Mouse (Mus musculus) midbrain, embryonic 10.5 days (tissue): ENCODE results near the gene Pik3r4. TPM values are rescaled to one million over a fixed set of nuclear protein-coding genes. Genes with fewer than 3 reads are reported as not detected.
A peak's percentile ranks its signal among the peaks of the same experiment; 100 is the strongest.

Experiments used
- DNase-seq: peaks from one replicate; pipeline ENCODE4 v3.0.0-alpha.2; 2017; ENCODE audit warnings: low spot score
- H3K27ac ChIP-seq: fragments of 300-500 bp; sonication (generic); replicated peaks from 2 replicates; pipeline ENCODE4 v1.5.1; 2016; ENCODE audit warnings: mild to moderate bottlenecking
- H3K27me3 ChIP-seq: fragments of 300-500 bp; sonication (generic); 2 replicates; pipeline ENCODE4 v1.6.1; 2016; ENCODE audit warnings: low read depth, mild to moderate bottlenecking; ENCODE audit not compliant: poor library complexity, severe bottlenecking
- H3K36me3 ChIP-seq: fragments of 300-500 bp; sonication (generic); 2 replicates; pipeline ENCODE4 v1.6.1; 2016; ENCODE audit warnings: mild to moderate bottlenecking, moderate library complexity
- H3K4me1 ChIP-seq: fragments of 300-500 bp; sonication (generic); 2 replicates; pipeline ENCODE4 v1.6.1; 2016
- H3K4me3 ChIP-seq: fragments of 300-500 bp; sonication (generic); 2 replicates; pipeline ENCODE4 v1.5.1; 2016; ENCODE audit warnings: mild to moderate bottlenecking, moderate library complexity
- H3K9me3 ChIP-seq: fragments of 300-500 bp; sonication (generic); replicated peaks from 2 replicates; pipeline ENCODE4 v1.6.1; 2016; ENCODE audit warnings: mild to moderate bottlenecking
- WGBS: fragments of 180-500 bp; shearing (Covaris S2); methylation state at CpG from one replicate; pipeline ENCODE4 v1.1.7; 2016; 5-methylcytosine and 5-hydroxymethylcytosine counted together
- polyA plus RNA-seq: library from polyadenylated mRNA; unstranded; fragments of >200 nt; fragmentation: Nextera tagmentation; extraction: Ambion mirVana; gene quantifications from 2 replicates; pipeline ENCODE4 v1.2.1, GENCODE M21; 2016

Gene Pik3r4
- polyA plus RNA-seq, 1 experiment from 2014 or later = 23.9 TPM

DNA sequence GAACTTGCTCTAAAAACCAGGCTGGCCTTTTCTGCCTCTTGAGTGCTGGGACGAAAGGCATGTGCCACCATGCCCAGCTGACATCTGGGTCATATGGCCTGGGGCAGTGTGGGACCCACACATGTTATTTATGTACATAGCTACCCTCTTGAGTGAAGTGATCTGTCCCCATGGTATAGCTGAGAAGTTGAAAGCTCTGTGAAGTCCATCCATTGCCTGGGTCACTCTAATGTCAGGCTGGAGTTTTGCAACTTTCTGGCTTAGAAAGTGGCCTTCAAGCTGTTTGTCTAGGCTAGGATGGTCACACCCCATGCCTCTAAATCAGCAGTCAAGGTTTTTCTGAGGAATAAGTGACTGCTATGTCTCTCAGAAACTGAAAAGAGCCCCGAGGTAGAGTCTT is 29.3 kb downstream of the Pik3r4 start:
- H3K4me3 ChIP-seq = no peak overlapping the region
- WGBS = 80% methylated on average over 2 of the region's 2 CpGs
- no peaks in the 10 kb centered on the region for H3K4me1 ChIP-seq
- H3K9me3 ChIP-seq = no peaks in the 10 kb centered on the region
- no peak overlapping the region for H3K27ac ChIP-seq
- H3K27me3 ChIP-seq = no peaks in the 10 kb centered on the region
- peaks cover 77% of the 10 kb centered on the region for H3K36me3 ChIP-seq
- no peak for DNase-seq

DNA sequence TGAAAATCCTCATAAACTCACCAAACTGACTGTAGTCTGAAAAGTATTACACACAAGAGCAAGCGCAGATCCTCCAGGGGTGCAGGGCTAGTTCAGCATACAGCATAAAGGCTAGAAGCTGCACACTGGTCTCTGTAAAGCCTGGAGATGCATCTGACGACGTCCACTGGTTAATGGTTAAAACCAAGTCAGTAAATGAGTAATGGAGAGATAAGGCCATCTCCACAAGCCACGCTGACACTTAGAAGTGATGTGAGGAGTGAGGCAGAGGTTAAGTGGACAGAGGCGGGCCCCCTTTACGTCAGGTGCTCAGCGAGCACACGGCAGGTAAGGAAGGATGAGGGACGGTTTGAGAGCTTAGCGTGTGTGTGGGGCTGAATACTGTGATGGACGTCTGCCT is 33.2 kb downstream of the Pik3r4 start:
- Histone ChIP-seq H3K27me3 (no peaks in the 10 kb centered on the region), H3K27ac (no peak overlapping the region), H3K36me3 (peaks cover 77% of the 10 kb centered on the region), H3K4me3 (no peak overlapping the region), H3K4me1 (no peaks in the 10 kb centered on the region), H3K9me3 (no peaks in the 10 kb centered on the region)
- 92% methylated on average over 11 of the region's 11 CpGs for WGBS
- no peak for DNase-seq

DNA sequence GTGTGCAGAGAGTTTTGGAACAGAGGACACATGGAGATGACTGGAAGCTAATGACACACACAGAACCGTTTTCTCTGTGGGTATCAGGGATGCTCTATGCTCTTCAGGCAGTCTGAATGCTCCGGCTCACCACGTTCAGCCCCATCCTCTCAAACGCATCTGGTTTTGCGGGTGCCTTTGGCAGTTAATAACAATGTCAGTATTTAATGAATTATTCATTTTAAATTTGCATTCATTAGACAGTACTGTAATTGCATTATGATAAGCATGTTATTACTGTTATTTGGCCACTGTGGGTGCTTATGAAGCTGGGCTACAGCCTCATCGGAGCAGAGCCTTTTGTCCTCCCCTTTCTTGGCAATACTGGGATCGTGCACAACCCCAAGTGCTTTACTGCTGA is 38.6 kb downstream of the Pik3r4 start:
- 91% methylated on average over 7 of the region's 7 CpGs for WGBS
- DNase-seq = no peak
- H3K4me3 ChIP-seq = no peak overlapping the region
- no peak overlapping the region for H3K27ac ChIP-seq
- H3K4me1 ChIP-seq = no peaks in the 10 kb centered on the region
- H3K36me3 ChIP-seq = peaks cover 93% of the 10 kb centered on the region
- H3K9me3 ChIP-seq = no peaks in the 10 kb centered on the region
- no peaks in the 10 kb centered on the region for H3K27me3 ChIP-seq

DNA sequence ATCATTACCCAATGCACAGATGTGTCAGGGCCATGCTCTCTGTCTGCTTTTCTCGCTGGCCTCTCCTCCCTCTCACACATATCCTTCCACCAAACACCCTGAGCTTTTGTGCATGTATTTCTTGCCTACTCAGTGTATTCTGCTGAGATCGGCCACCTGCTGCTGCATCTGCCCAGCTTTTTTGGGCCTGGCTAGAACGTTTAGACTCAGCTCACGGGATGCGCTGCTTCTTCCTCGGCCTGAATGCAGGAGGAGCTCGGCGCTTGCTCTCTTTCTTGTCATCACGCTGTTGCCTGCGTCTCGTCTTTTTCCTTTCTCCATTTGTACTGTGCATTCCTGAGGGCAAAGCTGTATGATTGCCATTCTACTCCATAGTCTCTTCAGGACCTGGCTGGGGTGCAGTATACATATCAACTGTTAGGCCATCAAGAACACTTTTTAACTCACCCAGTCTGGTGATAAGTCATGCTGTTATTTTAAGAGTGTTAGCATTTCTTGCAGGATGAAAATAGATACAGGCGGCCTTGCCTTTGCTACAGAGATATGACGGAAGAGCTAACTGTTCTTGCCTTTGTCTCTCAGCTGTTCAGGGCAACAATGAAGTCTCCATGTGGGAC is 41.9 kb downstream of the Pik3r4 start:
- H3K9me3 ChIP-seq = no peaks in the 10 kb centered on the region
- H3K36me3 ChIP-seq = peaks cover 85% of the 10 kb centered on the region
- H3K4me3 ChIP-seq = no peak overlapping the region
- H3K4me1 ChIP-seq = peaks cover 5% of the 10 kb centered on the region; the same call in 1 of the 2 replicates
- WGBS = 90% methylated on average over 13 of the region's 13 CpGs
- H3K27ac ChIP-seq = no peak overlapping the region
- no peak for DNase-seq
- no peaks in the 10 kb centered on the region for H3K27me3 ChIP-seq

DNA sequence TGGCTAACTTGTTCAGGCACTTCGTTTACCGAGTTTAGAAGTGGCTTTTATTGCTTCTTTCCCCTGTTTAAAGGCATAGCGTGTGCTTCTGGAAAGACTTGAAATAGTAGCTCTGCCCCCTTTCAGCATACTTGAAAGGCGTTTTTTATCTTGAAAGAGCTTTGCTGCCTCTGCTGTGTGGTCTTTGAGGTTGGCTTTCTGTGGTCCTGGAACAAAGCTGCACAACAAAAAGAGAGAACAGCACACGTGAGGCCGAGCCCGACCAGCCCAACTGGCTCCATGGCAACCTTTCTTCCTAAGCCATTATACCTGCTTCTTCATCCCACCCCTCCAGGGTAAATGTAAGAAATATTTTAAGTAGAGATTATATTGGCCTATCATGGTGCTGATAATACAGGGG is 46.7 kb downstream of the Pik3r4 start:
- no peak for DNase-seq
- H3K4me3 ChIP-seq = no peak overlapping the region
- no peak overlapping the region for H3K27ac ChIP-seq
- no peaks in the 10 kb centered on the region for H3K27me3 ChIP-seq
- WGBS = 54% methylated on average over 7 of the region's 7 CpGs
- no peaks in the 10 kb centered on the region for H3K9me3 ChIP-seq
- H3K4me1 ChIP-seq = peaks cover 5% of the 10 kb centered on the region; the same call in 1 of the 2 replicates
- H3K36me3 ChIP-seq = peaks cover 43% of the 10 kb centered on the region

DNA sequence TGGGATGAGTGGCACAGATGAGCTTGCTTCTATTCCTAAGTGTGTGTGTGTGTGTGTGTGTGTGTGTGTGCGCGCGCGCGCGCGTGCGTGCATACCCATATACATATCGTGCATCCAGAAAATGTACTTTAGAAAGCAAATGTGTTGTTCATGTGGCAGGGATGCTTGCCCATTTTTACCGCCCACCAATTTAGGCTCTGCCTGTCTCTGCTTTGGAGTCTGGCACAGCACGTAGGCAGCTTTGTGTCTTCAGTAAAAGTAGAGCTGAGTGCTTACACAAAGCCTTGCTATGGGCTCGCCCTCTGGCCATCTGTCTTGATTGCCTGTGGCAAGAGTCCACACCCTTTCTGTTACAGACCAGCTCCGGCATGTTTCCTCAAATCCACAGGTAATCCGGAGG is 49.7 kb downstream of the Pik3r4 start:
- Histone ChIP-seq H3K27ac (no peak overlapping the region), H3K4me3 (no peak overlapping the region), H3K27me3 (no peaks in the 10 kb centered on the region), H3K9me3 (no peaks in the 10 kb centered on the region), H3K4me1 (peaks cover 5% of the 10 kb centered on the region; the same call in 1 of the 2 replicates), H3K36me3 (peaks cover 14% of the 10 kb centered on the region)
- DNase-seq = no peak
- 96% methylated on average over 14 of the region's 14 CpGs for WGBS

DNA sequence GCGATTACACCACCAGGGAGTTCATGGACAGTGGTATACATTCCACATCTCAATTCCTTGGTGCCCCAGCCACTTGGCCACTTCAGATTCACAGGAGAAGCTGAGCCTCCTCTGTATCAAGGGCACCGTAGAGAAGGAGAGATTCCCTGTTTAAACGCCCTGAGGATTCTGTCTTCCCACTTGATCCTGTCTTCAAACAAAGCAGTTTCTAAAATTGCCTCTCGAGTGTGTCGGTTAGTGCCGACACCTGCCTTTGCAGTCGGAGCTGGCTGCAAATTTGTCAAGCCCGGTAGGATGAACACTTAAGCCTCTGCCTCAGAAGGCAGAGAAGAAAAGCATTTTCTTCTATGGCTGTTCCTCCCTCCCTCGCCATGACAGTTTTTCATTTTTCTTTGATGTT is 50.3 kb downstream of the Pik3r4 start:
- Histone ChIP-seq H3K4me1 (peaks cover 5% of the 10 kb centered on the region; the same call in 1 of the 2 replicates), H3K9me3 (no peaks in the 10 kb centered on the region), H3K27ac (no peak overlapping the region), H3K27me3 (no peaks in the 10 kb centered on the region), H3K36me3 (peaks cover 8% of the 10 kb centered on the region), H3K4me3 (no peak overlapping the region)
- 91% methylated on average over 9 of the region's 9 CpGs for WGBS
- no peak for DNase-seq

DNA sequence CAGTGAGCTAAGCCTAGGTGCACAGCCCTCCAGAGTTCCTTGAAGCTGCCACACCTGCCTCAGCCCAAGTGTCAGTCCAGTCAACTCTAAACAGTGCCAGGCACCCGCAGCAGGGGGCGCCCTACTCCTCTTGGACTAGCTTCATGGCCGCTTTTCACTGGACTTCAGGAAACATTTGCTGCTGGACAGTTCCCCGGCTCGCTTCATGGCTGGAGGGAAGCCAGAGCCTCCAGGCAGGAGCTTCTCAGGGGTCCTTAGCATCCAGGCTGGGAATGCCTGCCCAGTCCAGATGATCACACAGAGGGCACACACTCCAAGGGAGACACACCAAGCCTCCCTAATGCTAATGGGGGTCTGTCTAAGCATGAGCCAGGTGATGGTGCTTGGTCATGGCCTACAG is 51.1 kb downstream of the Pik3r4 start:
- Histone ChIP-seq H3K27me3 (no peaks in the 10 kb centered on the region), H3K4me3 (no peak overlapping the region), H3K27ac (no peak overlapping the region), H3K36me3 (peaks cover under 1% of the 10 kb centered on the region; the same call in 1 of the 2 replicates), H3K9me3 (no peaks in the 10 kb centered on the region), H3K4me1 (peaks cover 5% of the 10 kb centered on the region; the same call in 1 of the 2 replicates)
- WGBS = 7% methylated on average over 5 of the region's 5 CpGs
- DNase-seq = peak; percentile 76

DNA sequence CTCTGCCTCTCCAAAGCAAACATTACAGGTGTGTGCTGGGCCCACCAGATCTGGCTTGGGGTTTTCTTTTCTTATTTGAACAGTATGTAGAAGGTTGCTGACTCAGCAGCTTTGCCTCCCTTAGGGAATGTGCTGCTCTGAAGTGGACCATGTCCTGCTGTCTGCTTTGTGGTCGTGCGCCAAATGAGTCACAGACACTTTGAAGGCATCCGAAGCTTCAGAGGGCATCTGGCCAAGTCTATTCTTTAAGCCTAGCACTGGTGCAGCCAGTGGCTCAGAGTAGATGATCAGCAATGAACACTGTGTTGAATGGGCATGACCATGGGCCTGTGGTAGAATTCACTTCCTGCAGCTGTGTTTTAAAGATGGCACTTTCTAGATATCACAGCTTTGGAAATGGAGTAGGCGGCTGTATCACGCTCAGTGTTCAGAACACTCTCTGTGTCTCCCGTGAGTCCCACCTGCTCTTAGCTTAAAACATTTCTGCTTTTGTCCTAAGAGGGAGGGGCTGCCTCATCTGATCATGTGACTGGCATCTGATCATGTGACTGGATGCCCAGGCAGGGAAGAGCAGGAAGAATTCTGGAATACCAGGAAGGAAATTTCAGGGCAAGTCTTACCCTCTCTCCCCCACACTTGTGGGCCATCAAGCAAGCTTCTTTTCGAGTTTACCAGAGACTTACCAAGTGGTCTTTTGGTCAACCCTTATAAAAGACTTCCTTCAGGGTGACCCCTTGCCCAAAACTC is 54.2 kb downstream of the Pik3r4 start:
- H3K4me1 ChIP-seq = no peaks in the 10 kb centered on the region
- DNase-seq = no peak
- 92% methylated on average over 7 of the region's 7 CpGs for WGBS

DNA sequence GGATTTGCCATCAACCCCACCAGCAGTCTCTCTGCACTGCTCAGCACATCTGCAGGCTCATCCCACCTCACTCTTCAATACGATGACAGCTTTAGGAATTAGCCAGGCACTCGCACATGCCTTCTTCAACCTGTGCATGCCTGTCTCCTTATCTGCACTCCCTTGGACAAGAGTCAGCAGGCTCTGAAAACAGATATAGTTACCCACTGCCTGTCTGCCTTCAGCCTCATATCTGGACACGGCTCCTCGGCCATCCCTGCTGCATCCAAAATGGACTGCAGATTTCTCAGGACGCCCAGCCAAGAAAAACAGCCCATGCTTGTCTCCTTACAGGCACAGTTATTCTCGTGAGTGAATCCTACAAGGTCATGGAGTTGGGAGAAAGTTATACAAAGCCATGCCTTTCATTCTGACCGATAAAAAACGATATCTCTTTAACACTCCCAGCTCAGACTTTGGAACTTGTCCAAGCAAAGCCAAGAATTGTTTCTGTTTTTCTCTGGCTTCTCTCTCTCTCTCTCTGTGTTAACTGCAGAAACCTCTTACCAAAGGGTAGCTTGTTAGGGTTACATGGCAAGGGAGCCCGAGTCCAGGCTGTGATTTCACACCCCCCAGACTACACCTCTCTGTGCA is 55.1 kb downstream of the Pik3r4 start:
- no peaks in the 10 kb centered on the region for H3K9me3 ChIP-seq
- no peak overlapping the region for H3K4me3 ChIP-seq
- 89% methylated on average over 9 of the region's 9 CpGs for WGBS
- H3K4me1 ChIP-seq = no peaks in the 10 kb centered on the region
- DNase-seq = no peak
- H3K27ac ChIP-seq = no peak overlapping the region
- no peaks in the 10 kb centered on the region for H3K36me3 ChIP-seq
- H3K27me3 ChIP-seq = no peaks in the 10 kb centered on the region

More for the DNA sequence above, 54.2 kb downstream of the Pik3r4 start:
- no peak overlapping the region for H3K27ac ChIP-seq
- no peaks in the 10 kb centered on the region for H3K27me3 ChIP-seq
- no peak overlapping the region for H3K4me3 ChIP-seq
- H3K9me3 ChIP-seq = no peaks in the 10 kb centered on the region
- no peaks in the 10 kb centered on the region for H3K36me3 ChIP-seq

DNA sequence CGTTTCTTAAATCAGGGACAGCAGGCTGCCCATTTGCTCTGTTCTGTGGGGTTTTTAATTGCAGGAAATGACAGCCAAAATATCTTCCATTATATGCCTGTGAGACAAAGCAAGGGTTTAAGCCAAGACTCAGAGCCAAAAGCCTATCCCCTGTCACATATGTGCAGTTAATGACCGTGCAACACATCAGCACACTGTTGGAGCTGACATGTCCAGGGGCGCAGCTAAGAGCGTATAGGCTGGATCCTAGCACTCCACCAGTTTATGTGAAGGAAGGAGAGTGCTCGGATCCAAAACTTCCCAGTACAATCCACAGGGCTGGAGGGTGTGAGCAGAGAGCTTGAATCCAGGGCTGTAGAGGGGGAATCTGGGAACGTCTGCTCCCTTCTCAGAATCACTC is 57.9 kb downstream of the Pik3r4 start:
- H3K4me3 ChIP-seq = no peak overlapping the region
- no peaks in the 10 kb centered on the region for H3K4me1 ChIP-seq
- no peaks in the 10 kb centered on the region for H3K27me3 ChIP-seq
- no peaks in the 10 kb centered on the region for H3K9me3 ChIP-seq
- no peak for DNase-seq
- H3K36me3 ChIP-seq = no peaks in the 10 kb centered on the region
- WGBS = 87% methylated on average over 6 of the region's 6 CpGs
- no peak overlapping the region for H3K27ac ChIP-seq

DNA sequence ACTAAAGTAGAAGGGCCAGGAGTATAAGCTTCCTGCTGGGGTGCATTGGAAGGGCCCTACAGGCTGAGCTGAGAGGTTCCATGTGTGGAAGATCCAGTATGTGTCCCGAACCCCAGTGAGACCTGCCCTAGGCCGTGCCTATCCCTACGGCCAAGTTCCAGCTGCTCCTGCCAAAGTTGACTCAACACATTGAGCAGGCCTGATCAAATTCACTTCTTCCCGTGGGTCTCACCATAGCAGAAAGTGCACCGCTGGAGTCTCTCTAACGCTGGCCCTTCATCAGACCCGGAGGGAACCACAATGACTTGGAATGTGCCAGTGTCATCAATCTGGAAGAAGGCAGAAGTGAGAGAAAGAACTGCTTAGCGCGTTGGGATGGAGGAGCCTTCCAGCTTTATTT is 59.2 kb downstream of the Pik3r4 start:
- Histone ChIP-seq H3K4me3 (no peak overlapping the region), H3K4me1 (no peaks in the 10 kb centered on the region), H3K9me3 (no peaks in the 10 kb centered on the region), H3K27ac (no peak overlapping the region), H3K36me3 (no peaks in the 10 kb centered on the region), H3K27me3 (no peaks in the 10 kb centered on the region)
- WGBS = 86% methylated on average over 9 of the region's 9 CpGs
- no peak for DNase-seq
